Mouse (Mus musculus): ENCODE results near the gene Mettl27.
"Not testable (repeated sequence)": the region's sequence is repeated elsewhere in the genome, so short reads cannot be mapped to it uniquely, and the experiment has no call there.

Mettl27 gene

DNA sequence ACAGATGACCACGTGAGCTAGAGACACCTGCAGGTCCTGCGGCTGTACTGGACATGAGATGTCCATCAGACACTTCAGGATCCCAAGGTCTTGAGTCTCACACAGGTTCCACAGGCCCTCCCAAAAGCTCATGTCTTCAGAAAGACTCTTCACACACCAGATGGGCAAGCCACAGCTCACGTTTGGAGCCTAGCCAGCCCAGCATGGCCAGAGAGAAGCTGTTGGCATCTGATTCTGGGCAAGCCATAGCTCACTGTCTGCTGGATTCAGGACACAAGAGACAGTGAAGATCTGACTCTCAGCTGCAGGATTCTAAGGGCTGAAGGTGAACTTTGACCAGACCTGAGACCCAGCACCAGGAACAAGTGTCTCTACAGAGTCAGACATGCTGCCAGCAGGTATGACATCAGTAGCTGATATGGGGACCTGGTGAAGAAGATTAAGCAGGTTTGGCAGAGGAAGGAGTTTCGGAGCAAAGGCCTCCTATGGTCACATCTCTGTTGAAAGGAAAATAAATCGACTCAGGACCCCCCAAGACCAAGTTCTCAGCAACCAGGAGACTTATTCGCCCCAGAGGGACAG, 12.0 kb upstream of the Mettl27 start:
- DNase-seq (ENCODE audit: low spot score in 2 of 2) = peak in 1 of 2 experiments; percentile 31

DNA sequence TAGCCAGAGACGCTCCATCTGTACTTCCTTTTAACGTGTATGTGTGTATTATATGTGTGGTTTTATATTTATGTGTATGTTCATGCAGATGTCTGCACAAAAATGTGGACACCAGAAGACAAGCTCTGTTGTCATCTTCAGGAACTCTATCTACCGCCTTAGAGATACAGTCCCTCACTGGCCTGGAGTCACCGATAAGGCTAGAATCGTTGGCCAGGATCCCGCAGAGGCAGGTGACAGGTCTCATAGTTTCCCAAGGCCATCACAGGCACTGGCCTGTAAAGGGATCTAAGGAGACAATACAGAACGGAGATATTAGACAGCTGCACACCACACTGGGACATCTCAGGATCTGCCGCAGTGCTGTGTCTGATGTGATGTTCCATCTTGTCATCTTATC, 11.1 kb upstream of the Mettl27 start:
- peak; percentile 32 to 53 for DNase-seq (ENCODE audit: low spot score in 2 of 2)

DNA sequence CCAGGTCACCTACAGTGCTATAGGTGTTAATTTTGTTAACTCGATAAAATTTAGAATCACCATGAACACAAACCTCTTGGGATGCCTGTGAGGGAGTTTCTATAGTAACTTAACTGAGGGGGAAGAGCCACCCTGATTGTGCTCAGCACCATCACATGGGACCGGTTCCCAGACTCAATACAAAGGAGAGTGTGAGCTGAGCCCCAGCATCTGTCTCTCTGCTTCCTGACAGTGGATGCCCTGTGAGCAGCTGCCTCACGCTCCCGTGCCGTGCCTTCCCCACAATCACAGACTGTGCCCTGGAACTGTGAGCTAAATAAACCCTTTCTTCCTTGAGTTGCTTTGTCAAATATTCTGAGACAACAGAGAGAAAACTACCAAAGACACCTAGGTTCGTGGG, 9.0 kb upstream of the Mettl27 start:
- no peak for DNase-seq (ENCODE audit: low spot score in 2 of 2)

DNA sequence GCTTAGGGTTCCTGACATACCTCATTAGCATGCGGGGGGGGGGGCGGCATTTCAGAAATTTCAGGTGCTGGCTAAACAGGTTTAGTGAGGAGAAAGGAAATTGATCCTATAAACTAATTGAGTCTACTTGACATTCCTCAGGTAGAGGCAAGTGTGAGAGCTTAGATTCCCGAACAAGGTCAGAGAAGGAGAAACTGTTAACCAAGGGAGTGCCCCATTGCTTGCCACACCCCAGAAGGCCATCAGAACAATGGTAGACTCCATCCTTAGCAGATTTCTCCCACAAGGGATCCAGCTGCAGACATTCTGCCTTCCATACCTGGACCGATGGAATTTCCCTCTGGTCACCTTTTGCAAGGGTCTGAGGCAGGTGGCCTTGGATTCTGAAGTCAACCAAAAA, 5.4 kb upstream of the Mettl27 start:
- DNase-seq (ENCODE audit: low spot score in 2 of 2) = no peak

DNA sequence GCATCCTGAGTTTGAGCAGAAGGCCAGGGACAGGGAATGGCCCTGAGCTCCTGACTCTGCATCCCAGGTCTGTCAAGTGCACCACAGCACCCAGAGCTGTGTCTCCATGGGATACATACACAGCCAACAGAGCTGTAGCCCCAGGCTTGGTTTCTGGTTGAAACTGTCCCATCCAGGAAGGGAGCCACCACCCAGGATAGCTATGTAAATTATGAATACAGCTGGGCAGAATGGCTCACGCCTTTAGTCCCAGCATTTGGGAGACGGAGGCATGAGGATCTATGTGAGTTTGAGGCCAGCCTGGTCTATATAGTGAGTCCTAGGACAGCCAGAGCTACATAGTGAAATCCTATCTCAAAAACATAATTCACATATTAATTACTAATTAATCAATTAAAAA, 2.2 kb upstream of the Mettl27 start:
- DNase-seq (ENCODE audit: low spot score in 2 of 2) = no peak

DNA sequence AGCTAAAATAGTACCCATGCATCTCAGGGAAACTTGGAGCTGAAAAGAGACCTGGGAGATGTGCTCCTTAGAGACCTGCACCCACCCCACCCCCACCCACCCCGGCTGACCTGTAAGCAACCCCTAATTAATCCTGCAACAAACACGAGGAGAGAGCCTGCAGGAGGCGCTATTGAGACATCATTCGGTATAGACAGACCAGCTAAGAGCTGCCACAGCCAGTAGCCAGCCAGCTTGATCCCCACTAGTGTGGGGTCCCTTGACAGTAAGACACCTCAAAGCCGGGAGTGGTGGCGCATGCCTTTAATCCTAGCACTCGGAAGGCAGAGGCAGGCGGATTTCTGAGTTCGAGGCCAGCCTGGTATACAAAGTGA, 722 bp downstream of the Mettl27 start:
- DNase-seq (ENCODE audit: low spot score in 2 of 2) = peak; percentile 41 to 64

DNA sequence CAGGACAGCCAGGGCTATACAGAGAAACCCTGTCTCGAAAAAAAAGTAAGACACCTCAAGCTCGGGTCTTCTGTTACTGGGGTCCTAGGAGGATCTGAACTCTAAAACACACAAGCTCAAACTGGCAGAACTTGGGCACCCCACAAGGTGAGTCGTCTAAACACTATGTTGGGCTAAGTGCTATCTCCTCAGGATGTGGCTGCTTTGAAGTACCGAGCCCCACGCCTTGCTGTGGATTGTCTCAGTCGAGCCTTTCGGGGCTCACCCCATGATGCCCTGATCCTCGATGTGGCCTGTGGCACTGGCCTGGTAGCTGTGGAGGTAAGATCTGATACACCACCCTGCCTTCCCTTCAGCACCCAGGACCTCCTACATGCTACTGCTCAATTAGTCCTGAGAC, 1.1 kb downstream of the Mettl27 start:
- DNase-seq (ENCODE audit: low spot score in 2 of 2) = no peak

DNA sequence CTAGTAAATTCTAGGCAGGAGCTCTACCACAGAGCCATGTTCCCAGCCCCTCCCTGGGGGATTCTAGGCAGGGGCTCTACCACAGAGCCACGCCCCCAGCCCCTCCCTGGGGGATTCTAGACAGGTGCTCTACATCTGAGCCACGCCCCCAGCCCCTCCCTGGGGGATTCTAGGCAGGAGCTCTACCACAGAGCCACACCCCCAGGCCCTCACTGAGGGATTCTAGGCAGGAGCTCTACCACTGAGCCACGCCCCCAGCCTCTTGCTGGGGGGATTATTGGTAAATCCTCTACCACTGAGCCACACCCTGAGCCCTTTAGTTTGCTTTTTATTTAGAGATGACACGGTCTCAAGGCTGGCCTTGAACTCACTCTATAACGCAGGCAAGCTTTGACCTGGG, 1.5 kb downstream of the Mettl27 start:
- not testable (repeated sequence) for DNase-seq (ENCODE audit: low spot score in 2 of 2)

DNA sequence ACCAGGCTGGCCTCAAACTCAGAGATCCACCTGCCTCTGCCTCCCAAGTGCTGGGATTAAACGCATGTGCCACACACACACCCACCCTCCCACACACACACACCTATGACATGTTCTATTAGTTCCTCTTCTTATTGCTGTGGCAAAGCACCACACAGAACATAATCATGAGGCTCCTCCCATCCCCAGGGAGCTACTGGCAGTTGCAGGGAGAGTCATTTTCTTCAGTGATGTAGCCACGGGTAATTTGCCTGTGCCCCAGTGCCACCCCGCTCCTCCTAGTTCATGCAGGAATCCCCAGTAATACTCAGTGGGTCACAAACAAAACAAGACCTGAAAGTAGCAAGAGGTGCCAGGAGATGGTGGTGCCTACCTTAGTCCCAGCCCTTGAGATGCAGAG, 2.5 kb downstream of the Mettl27 start:
- DNase-seq (ENCODE audit: low spot score in 2 of 2) = no peak

DNA sequence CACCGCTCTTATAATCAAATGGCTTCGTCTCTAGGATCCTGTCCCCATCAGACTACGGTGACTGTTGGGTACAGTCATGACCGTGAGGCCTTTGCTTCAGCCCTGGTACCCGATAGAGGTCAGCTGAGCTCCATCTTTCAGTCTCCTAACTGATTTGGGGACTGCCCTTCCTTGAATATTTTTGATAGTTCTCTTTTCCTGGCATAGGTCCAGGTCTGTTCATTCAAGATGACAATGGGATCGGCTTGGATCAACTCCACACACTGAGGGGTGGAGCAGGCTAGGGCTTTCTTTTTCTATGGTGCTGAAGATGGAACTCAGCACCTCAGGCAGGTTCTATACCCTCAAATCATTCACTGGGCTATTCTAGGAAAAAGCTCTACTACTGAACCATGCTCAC, 3.9 kb downstream of the Mettl27 start:
- DNase-seq (ENCODE audit: low spot score in 2 of 2) = no peak

DNA sequence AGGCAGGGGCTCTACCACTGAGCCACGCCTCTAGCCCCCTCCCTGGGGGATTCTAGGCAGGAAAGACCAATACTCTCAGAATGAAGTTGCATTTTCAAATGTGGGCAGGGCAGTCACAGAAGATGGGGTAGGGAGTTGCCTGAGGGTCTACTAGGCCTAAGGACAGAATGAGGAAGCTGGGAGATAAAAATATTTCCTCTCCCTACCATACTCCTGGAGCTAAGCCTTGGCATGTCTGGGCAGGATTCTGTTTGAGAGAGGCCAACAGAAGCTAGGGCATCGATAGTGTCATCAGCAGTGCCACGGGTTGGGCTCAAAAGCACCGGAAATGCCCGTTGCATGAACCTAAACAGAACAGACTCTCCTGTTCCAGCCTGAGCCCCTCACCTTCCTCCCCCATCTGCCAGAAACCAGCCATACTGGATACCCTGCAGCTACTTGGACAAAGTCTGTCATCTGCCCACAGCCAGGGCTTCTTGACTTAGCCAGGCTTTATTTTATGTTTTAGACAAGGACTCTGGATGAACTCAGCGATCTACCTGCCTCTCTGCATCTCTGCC, 4.5 kb downstream of the Mettl27 start:
- no peak for DNase-seq (ENCODE audit: low spot score in 2 of 2)

DNA sequence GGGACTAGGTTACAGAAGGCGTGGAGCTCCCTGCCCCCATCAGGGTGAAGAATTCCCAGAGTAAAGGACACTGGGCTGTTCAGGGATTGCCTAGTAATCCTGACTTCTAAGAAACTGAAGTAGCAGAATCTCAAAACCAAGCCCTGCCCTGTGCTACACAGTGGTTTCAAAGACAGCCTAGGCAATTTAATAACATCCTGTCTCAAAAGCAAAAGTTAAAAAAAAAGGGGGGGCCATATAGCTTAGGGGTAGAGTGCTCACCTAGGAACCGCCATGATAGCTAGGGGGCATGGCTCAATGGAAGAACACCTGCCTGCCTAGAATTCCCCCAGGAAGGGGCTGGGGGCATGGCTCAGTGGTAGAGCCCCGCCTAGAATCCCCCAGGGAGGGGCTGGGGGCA, 6.9 kb downstream of the Mettl27 start:
- DNase-seq (ENCODE audit: low spot score in 2 of 2) = no peak

DNA sequence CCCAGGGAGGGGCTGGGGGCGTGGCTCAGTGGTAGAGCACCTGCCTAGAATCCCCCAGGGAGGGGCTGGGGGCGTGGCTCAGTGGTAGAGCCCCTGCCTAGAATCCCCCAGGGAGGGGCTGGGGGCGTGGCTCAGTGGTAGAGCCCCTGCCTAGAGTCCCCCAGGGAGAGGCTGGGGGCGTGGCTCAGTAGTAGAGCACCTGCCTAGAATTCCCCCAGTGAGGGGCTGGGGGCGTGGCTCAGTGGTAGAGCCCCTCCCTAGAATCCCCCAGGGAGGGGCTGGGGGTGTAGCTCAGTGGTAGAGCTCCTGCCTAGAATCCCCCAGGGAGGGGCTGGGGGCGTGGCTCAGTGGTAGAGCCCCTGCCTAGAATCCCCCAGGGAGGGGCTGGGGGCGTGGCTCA, 7.4 kb downstream of the Mettl27 start:
- DNase-seq (ENCODE audit: low spot score in 2 of 2) = not testable (repeated sequence)

DNA sequence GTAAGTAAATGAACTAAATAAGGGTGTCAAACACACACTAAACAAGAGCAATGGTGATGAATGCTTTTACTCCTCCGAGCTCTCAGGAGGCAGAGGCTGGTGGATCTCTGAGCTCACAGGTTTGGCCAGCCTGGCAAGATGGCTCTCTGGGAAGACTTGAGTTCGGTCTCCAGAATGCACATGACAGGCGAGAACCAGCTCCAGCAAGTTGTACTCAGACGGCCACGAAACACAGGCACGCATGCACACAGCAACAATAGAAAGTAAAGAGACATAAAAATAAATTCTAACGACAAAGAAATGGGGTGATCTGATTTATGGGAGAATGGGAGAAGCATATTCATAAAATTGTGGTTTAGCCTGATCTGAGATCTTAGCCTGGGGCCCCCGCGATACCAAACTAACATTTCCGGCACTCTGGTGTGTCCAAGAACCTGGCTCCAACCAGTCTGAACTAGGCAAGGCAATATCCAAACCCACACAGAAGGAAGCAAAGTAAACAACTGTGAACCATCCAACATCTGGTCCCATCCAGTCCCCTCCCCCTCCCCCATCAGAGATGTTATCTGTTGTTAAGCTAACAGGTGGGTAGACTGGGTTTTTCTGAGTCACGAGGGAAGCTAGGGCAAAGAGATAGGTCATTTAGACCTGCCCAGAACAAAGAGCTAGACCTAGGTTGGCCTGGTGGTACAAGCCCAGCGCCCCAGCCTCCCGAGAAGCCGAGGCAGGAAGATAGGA, 9.5 kb downstream of the Mettl27 start:
- DNase-seq (ENCODE audit: low spot score in 2 of 2) = no peak

DNA sequence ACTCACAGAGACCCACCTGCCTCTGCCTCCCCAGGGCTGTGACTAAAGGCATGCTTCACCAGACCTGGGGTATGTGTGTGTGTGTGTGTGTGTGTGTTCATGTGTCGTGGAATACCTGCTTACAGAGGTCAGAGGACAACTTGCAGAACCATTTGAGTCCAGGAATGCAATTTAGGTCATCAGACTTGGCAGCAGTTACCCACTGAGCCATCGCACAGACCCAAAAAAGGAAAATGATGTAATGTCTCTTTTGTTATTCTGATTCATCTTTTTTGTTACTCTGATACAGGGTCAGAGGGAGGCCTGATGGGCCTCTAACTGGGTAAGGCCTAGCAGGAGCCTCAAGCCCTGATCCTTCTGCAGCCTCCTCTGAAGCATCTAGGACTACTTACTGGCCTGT, 10.6 kb downstream of the Mettl27 start:
- no peak for DNase-seq (ENCODE audit: low spot score in 2 of 2)

DNA sequence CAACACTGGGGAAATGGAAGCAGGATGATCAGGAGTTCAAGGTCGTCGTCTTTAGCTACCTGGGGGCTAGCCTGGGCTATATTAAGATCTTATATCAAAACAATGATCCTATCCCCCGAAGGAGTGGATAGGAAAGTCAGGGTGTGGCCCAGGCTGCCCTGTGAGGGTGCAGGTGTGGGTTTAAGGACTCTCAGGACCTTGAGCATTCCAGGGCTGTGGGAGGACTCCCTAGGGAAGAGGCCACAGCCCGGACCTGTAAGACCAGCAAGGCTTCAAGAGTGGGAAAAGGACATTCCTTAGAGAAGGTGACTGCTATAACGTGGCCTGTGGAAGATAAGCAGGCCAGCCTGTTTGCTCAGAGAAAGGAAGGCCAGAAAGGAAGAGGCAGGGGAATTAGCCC, 12.0 kb downstream of the Mettl27 start:
- DNase-seq (ENCODE audit: low spot score in 2 of 2) = no peak

DNA sequence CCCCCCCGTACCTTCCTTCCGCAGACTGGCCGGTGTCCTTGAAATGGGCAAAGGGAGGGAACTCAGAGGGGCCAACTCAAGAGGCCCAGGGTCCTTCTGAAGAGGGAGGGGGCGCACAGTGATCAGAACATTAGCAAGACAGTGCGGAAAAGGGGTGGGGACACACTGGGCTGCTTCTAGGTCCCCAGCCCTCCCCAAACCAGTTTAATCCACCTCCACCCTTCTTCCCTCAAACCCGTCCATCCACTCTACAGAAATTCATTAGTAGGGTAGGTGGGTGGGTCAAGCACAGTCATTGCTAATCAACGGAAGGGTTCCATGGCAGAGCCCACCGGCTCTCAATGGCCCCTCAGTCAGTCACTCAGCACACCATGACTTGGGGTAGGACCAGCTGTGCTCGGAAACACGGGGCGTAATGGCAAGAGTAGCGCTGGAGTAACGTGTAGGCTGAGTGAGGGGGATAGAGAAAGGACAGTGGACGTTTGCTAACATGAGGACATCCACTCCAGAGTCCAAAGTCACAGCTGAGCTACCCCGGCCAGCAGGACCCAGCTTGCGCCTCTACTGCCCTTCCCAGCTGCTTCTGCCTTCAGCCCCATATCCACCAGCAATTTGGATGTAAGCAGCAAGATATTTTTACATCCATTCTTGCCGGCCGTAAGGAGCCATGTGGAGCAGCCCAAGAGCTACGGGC, 13.2 kb downstream of the Mettl27 start:
- DNase-seq (ENCODE audit: low spot score in 2 of 2) = no peak

DNA sequence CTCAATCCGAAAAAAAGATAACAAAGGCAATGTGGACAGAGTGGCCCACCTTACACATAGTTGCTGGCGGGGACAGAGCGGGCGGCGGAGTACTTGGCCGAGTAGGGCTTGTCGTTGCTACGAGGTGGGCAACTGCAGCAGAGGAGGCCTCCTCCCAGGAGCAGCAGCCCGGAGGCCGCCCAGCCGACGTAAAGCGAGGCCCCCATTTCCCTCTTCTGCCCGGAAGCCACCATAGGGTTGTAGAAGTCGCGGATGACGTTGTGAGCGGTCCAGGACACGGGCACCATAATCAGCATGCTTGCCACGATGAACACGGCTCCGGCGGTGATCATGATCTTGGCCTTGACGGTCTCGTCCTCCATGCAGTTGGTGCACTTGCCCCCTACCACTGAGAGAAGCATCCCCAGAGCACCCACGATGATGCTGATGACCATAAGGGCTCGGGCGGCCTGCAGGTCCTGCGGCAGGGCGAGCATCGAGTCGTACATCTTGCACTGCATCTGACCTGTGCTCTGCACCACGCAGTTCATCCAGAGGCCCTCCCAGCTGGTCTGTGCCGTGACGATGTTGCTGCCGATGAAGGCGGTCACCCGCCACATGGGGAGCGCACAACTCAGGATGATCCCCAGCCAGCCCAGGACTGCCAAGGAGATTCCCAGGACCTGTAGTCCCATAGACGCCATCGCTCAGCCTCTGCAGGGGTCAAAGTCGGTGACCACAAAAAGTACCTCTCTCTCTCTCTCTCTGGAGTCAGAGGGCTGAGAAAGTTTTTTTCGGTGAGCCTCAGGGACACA, 14.1 kb downstream of the Mettl27 start:
- no peak for DNase-seq (ENCODE audit: low spot score in 2 of 2)

DNA sequence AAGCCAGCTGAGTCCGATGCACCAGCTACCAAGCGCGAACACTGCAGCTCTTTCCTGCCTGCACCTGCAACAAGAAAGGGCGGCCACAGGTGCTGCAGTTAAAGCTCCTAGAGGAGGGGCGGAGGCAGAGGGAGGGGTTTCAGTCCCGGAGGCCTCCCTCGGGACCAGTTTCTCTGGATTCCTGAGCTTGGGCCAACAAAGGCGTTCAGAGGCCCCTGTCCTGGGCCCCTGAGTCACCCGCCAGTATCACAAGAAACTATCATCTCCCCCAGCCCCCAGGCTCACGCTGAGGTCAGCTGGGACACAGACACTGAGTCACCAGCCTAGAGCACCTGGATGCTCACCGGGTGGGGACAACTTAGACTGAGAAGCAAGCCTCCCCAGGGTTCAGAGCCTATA, 14.7 kb downstream of the Mettl27 start, which contains the start of gene Cldn4:
Cldn4 (minus strand) TSS at position 78 of the 399 bp plus-strand sequence.
- DNase-seq (ENCODE audit: low spot score in 2 of 2) = no peak

DNA sequence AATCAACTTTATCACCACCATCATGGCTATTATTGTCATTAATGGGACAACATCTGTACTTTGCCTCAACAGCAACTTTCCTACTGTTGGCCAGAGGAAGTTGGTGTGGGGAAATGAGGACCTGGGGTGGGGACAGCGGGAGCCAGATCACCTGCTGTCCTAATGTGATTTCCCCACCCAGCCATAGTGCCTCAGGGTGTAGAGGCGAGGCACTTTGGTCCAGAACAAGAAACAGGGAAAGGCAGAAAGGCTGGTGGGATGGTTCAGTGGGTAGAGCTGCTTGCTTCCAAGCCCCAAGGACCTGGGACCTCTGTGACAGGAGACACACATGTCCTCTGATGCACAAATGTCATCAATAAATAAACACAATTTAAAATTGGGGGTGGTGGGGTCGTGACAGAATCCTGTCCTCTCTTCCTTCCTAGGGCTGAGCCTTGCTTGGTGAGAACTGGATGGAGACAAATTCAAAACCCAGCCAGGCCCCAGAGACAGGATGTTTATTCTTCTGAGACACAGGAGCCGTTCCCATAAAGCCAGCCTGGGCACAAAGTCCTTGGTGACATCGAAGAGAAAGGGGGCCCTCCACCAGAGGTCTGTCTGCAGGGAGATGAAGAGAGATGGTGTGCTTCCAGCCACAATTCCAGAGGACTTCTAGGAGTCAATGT, 15.4 kb downstream of the Mettl27 start:
- no peak for DNase-seq (ENCODE audit: low spot score in 2 of 2)

DNA sequence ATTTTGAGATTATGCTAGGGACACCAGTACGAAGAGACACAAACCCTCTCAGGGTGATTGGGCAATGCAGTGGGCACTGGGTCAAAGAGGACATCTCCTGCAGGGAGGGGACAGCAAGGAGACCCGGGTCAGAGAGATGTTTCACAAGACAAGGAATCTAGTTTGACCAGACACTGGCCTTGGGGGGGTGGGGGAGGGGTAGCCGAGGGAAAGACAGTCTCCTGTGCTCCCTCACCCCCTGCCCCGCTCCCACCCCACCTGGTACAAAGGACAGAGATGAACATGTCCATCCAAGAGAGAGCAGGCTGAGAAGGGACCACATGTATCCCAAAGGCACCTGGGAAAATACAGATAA, 15.9 kb downstream of the Mettl27 start:
- DNase-seq (ENCODE audit: low spot score in 2 of 2) = no peak

Data from spleen, postnatal 14 days (tissue).